Mouse (Mus musculus) layer of hippocampus, postnatal 25 days (tissue): ENCODE data around the gene Omt2b. TPM values are rescaled to one million over a fixed set of nuclear protein-coding genes. Genes with fewer than 3 reads are reported as not detected.
"Not testable (repeated sequence)": the region's sequence is repeated elsewhere in the genome, so short reads cannot be mapped to it uniquely, and the experiment has no call there.

Experiments used
- DNase-seq, 2 experiments: peaks; one replicate each; pipeline ENCODE4 v3.0.0; 2022; ENCODE audit warnings: mixed read lengths in 2 of 2, low spot score in 1 of 2; ENCODE audit errors: extremely low spot score in 1 of 2
- total RNA-seq, 2 experiments: library from RNA; stranded (reverse); gene quantifications; 2 replicates each; pipeline ENCODE4 v1.2.3; 2021

Omt2b gene
- not detected for total RNA-seq

GRCm38 (mm10) chr9:78327289-78327688, at the start of gene Omt2b:
TSS of gene Omt2b (plus strand) at chr9:78327589.
- not testable (repeated sequence) for DNase-seq

GRCm38 (mm10) chr9:78282002-78282711, 45.2 kb upstream of the Omt2b start:
- not testable (repeated sequence) for DNase-seq

DNA sequence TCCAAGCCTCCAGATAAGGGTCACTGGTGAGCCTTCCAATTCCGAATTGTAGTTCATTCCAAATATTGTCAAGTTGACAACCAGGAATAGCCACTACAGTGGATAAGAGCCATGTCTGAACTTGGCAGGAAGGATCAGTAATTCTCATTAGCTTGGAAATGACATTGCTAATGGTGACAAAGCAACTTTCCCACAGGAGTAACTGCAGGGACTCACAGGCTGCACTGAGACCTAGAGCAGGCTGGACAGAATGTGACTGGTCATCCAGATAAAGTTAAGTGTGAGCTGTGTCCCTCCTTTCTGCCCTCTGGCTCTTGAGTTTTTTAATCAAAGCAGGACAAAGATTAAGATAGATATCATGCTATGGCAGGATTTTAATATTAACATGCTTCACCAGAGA, 38.3 kb upstream of the Omt2b start:
- DNase-seq: not testable (repeated sequence)

GRCm38 (mm10) chr9:78289723-78290122, 37.7 kb upstream of the Omt2b start, which contains the start of gene Gm10639:
TSS of gene Gm10639 (plus strand) at chr9:78289923.
- DNase-seq: not testable (repeated sequence)

- not testable (repeated sequence) for DNase-seq
Observed at GRCm38 (mm10) chr9:78292462-78292861, 34.9 kb upstream of the Omt2b start.

DNA sequence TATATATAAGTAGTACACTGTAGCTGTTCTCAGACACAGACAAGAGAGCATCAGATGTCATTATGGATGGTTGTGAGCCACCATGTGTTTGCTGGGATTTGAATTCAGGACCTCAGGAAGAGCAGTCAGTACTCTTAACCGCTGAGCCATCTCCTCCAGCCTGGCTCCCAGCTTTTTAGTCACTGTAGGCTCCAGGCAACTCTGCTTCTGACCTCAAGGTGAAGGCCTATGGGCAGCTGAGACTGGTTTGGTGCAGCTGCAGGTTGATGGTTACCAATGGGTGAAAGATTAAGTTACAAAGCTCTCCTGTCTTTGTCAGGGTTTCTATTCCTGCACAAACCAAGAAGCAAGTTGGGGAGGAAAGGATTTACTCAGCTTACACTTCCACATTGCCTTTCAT, 33.7 kb upstream of the Omt2b start:
- not testable (repeated sequence) for DNase-seq

GRCm38 (mm10) chr9:78294781-78295180, 32.6 kb upstream of the Omt2b start:
- not testable (repeated sequence) for DNase-seq

GRCm38 (mm10) chr9:78296089-78296488, 31.3 kb upstream of the Omt2b start:
- DNase-seq: peak in 1 of 2 experiments; percentile 57

DNA sequence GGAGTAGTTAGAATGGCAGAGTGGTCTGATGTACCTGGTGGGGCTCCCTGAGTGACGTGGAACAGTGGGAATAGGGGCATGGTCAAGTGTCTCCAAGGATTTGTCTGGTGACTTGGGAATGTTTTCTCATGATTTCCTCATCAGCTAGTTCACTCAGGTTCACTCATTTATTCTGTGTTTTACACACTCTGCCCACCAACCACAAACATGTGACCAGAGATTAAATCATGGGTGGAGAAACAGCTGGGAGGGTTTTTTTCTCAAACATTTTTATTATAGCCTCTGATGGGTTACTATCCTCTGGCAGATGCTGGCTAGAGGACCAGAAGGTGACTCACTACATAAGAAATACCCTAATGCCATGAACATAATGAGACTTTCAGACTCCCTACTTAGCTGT, 29.2 kb upstream of the Omt2b start:
- no peak for DNase-seq

GRCm38 (mm10) chr9:78299143-78299542, 28.2 kb upstream of the Omt2b start:
- not testable (repeated sequence) for DNase-seq

DNA sequence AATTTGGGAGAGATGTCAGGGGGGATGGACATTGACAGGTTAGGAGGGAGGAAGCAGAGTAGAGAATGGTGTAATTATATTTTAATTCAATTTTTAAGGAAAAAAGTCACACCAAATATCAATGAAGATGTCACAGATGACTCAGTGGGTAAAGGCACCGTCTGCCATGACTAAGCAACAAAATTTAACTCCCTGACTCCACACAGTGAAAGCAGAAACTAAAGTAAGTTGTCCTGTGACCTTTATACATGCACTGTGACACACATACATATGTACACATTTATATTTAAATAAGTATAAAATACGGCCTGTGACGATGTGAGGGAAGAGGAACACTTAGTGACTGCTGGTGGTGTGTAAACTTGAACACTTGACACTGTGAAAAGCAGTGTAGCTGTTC, 19.3 kb upstream of the Omt2b start:
- not testable (repeated sequence) for DNase-seq

DNA sequence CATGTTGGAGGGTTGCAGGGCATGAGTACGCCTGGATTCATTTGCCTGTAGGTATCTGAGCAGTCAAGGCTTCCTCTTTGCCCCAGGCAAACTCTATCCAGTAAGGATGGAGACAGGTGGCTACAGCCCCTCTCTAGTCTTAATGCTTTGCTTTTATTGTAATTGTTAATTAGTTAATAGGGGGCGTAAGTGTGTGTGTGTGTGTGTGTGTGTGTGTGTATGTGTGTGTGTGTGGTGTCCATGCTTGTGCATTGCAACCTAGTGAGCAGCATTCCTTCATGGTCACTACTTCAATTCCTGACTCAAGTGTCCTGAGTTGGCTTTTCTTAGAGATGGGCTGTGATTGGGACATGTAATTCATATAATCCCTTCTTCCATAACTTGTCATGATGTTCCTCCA, 12.7 kb upstream of the Omt2b start, which contains the start of gene Omt2a:
Omt2a (minus strand) TSS at position 101 of the 400 bp plus-strand sequence.
- DNase-seq: no peak

GRCm38 (mm10) chr9:78319499-78319898, 7.9 kb upstream of the Omt2b start:
- no peak for DNase-seq

- not testable (repeated sequence) for DNase-seq
Observed at GRCm38 (mm10) chr9:78337050-78337449, 9.7 kb downstream of the Omt2b start.

DNA sequence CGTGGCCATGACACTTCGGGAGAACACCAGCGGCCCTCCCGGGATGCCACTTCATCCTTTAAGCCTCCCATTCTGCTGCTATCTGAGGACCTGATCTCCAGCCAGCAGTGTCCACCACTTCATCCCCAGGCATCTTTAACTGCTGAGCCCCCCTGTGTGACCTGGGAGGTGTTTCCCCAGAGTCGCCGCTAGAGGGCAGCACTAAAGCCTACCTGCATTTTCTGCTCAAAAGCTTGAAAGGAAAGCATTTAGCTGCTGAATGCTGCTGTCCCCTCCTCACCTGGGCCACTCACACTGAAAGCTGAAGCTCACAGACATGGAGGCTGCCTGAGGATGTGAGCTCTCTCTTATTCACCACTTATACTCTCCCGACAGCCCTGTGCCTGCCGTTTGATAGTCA, 12.9 kb downstream of the Omt2b start:
- peak; percentile 33 to 62 for DNase-seq

- DNase-seq: not testable (repeated sequence)
Observed at GRCm38 (mm10) chr9:78342494-78342893, 15.1 kb downstream of the Omt2b start.

DNA sequence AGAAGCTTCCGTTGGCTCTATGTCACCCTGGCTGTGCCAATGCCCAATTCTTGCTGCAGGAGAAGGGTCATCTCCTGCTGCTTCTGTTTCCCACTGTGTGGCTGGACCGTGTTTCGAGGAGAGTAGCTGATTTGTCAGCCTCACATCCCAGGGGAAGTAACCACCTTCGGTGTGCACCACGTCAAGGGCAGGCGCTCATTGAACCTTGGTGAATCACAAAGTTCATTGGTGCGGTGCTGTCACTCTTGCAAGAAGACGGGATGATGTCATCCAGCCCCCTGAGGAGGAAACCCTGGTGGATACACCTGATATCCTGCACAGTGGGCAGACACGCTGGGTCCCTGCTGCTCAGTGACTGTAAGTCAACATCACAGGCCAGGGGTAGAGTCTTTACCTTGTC, 15.7 kb downstream of the Omt2b start:
- not testable (repeated sequence) for DNase-seq

- not testable (repeated sequence) for DNase-seq
Observed at GRCm38 (mm10) chr9:78345235-78345634, 17.8 kb downstream of the Omt2b start.

DNA sequence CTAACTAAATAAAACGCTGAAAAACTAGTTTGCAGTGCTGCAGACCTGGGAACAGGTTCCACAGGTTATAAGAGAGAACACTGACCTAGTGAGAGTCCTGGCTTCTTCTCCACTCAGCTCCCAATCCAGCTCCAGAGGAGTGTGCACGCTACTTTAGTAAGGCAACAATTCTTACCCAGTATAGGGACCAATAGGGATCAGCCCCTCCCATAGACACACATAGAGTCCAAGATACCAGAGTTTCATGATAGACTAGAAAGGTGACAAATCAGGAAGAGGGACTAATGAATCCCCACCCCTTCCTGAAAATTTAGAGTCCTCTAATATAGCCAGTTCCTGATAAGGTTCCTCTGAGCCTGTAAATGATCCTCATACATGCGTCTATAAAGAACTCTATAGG, 19.6 kb downstream of the Omt2b start:
- no peak for DNase-seq

GRCm38 (mm10) chr9:78348206-78349004, 21.0 kb downstream of the Omt2b start:
- not testable (repeated sequence) for DNase-seq

DNA sequence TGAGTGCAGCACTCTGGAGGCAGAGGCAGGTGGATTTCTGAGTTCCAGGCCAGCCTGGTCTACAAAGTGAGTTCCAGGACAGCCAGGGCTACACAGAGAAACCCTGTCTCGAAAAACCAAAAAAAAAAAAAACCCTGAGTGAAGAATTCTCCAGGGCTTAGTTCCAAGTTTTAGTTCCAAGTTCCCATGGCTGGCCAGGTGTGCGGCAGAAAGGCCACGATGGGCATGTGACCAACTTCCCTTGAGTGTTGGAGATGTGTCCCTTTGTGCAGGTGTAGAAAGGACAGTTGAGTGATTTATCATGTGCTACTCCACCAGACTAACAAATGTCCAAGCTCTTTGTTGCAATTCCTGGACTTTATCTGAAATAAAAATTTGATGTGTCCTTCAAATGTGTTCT, 21.8 kb downstream of the Omt2b start:
- DNase-seq: not testable (repeated sequence)
